Mouse (Mus musculus) right cerebral cortex, postnatal 4 days (tissue): ENCODE measurements around the gene 6430548M08Rik.
A peak's percentile ranks its signal among the peaks of the same experiment; 100 is the strongest.

Experiments
- DNase-seq: peaks from one replicate; pipeline ENCODE4 v3.0.0-alpha.2; 2022

Gene 6430548M08Rik

DNA sequence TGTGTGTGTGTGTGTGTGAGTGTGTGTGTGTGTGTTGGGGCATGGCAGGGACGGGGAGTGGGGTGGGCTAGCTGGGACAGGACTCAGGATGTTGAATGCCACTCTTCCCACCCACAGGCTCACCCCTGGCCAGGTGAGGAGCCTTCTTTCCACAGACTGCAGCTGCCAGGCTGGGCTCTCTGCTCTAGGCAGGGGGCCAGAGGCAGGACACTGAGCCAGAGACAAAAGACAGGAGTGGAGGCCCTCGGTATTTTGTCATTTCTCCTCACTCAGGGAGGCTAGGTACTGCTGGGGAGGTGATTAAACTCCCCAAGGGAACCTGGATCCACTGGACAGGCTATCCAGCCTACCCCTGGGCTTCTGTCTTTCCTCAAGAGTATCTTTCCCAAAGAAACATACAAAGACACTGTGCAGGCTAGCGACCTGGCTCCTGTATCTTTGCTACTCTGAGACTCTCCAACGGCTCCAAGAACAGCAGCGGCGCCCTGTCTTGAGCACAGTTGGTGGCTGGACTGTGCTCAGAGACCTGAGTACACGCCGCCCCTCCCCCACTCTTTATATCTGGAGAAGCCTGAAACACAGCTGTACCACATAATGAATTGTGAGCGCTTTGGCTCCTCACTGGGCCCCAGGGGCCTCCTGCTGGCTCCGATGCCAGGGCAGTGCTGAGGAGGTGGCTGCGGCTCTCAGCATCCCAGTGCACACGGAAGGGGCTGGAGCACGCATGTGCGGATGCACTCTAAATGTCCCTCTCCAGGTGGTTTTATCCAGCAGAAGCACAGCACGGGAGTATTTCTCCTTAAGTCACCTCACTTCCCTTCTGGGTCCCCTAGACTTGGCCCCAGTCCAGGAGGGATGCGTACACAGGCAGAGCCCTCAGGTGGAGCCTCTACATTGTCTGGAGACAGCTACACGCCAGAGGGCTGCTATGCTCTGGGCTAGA lies 71.2 kb downstream of the 6430548M08Rik start:
- DNase-seq = peak; percentile 36

GRCm38 (mm10) chr8:120186454-120186853 lies 72.5 kb downstream of the 6430548M08Rik start:
- DNase-seq = no peak

DNA sequence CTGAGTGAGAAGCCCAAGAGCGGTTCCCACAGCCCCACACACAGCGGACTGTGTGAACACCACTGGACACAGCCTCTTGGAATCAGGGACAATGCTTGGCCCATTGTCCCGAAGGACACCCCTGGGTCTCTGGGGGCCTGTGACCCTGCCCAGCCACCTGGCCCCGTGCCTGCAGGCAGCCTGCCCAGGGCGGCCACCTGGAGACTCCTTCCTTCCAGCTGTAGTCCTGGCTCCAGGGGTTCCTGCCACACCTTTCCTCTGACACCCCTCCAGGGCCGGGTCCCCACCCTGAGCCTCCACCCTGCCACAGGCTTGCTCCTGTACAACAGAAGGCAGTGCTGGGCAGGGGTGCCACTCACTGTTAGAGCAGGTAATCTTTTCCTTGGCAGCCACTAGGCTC lies 74.6 kb downstream of the 6430548M08Rik start:
- DNase-seq = no peak

DNA sequence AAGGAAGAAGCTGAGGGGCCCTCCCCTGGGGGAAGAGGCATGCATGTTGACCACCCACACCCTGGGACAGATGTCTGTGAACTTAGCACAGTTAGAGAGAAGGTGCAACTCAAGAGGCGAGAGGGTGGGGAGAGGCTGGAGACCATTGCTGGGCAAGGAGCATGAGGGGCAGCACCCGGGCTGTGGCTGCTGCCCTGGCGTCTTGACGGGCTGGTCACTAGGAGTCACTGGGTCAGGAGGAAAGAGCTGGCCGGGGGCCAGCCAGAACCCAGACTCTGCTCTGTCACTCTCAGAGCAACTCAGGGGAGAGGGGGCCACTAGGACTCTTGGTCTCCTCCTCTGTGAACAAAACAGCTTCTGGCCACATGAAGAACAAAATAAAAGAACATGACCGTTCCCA lies 75.5 kb downstream of the 6430548M08Rik start:
- DNase-seq = no peak

GRCm38 (mm10) chr8:120190107-120190809 lies 76.3 kb downstream of the 6430548M08Rik start:
- DNase-seq = no peak

DNA sequence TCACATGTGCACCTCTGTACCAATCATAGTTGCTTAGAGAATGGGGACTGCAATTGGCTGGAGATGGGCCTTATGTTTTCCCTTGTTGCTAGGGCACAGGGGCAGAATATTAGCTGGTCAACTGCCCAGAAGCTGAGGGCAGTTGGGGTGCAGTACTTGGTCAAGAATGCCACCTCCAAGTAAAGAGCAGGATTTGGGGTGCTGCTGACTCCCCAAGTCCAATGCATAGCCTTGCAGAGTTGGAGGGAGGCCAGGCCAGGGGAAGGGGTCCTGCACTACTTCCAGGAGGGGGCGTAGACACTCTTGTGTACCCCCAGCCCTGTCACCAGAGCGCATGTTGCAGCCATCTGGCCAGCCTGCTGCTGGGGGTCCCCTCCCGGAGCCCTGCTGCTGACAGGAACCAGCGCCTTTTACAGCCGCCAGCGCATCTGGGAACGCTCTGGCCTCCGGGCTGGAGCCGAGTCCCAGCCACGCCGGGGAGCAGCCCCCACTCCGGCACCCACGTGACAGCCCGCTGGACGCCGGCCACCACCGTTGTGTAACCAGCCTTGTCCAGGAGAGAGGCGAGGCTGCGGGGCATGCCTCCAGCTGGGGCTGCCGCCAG lies 77.0 kb downstream of the 6430548M08Rik start:
- DNase-seq = peak; percentile 80

DNA sequence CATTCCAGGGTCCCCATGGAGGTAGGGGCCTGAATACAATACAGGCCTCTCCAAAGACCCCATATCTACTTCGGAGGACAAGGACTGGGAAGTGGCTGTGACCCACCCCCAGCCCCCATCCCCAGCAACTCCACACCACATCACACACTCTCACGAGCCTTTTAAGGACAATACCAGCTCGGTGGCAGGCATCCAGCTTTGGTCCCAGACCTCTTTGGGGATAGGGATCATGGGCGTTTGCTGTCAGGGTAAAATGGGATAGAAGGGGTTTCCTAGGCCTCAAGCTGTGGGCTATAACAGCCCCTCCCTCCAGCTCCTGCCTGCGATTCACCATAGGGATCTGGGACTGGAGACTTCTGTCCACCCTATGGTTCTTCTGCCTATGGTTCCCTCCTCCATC lies 77.7 kb downstream of the 6430548M08Rik start:
- DNase-seq = no peak

DNA sequence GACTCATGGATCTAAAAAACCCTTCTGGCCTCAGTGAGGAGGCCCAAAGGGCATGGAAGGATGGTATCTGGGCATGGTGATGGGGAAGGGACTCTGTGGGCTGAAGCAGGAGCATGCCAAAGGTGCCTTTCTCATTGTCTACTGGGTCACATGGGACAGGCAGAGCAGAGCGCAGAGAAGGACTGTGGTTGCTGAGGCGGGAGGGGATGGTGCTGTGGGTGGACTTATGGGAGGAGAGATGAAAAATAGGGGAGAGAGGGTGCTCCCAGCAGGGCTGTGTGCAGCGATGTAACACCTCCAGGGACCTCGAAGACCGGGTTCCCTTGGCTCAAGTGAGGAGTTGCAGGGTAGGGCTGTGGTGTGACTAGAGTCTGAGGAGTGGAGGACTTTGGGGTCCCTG lies 78.2 kb downstream of the 6430548M08Rik start:
- DNase-seq = no peak

GRCm38 (mm10) chr8:120201351-120201750 lies 87.4 kb downstream of the 6430548M08Rik start:
- DNase-seq = no peak

DNA sequence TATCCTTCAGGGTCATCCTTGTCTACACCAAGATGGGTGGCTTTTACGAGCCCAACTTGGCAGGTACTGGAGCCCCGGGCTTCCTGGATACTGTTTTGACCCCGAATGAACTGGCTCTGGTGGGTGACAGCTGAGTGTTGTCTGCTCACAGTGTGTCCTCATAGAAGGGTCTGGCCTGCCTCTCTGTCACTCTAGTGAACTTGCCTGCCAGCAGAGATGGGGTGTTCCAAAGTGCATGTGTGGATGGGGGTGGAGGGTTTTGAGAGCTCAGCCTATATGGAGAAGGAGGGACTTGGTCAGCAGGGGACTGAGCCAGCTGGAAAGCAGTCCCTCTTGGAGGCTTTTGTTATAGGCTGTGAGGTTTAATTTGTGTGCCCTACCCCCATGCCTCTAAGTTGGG lies 88.6 kb downstream of the 6430548M08Rik start:
- DNase-seq = no peak

- no peak for DNase-seq
These were observed 90.9 kb downstream of the 6430548M08Rik start for GRCm38 (mm10) chr8:120204736-120205360.

GRCm38 (mm10) chr8:120205916-120206315 lies 92.0 kb downstream of the 6430548M08Rik start:
- no peak for DNase-seq

GRCm38 (mm10) chr8:120207364-120207763 lies 93.4 kb downstream of the 6430548M08Rik start:
- DNase-seq = no peak

DNA sequence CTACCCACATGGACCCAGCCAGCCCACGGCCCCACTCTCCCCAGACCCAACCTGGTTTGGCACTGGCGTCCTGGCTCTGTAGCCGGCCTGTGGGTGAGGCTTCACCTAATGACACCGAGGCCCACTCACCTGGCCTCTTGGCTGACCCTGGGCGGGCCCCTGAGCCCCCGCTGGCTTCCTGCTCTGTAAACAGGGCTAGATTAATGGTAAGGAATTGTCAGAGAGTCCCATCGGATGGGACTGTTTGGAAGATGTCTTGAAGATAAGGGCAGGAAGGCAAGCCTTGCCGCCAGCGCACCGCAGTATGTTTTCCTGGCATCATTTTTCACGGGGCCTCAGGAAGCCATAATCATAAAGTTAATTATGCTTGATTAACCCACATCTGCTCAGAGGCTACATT lies 94.2 kb downstream of the 6430548M08Rik start:
- no peak for DNase-seq

DNA sequence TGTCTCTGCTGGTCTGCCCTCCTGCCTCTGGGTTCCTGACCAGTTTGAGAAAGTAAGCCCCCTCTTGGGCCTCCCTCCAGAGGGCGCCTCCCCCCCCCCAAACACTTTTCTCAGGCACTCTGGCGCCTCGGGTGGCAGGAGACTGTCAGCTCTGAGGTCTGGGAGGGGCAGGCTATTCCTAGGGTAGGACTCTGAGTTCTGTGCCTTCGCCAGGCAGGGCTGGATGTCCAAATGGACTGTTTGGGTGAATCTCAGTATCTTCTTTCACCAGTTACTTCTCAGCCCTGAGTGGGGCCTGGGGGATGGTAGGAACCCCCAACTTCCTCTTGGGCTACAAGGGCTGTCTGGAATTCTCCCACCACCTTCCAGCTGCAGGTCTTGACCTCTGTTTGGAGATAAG lies 97.4 kb downstream of the 6430548M08Rik start:
- DNase-seq = no peak

DNA sequence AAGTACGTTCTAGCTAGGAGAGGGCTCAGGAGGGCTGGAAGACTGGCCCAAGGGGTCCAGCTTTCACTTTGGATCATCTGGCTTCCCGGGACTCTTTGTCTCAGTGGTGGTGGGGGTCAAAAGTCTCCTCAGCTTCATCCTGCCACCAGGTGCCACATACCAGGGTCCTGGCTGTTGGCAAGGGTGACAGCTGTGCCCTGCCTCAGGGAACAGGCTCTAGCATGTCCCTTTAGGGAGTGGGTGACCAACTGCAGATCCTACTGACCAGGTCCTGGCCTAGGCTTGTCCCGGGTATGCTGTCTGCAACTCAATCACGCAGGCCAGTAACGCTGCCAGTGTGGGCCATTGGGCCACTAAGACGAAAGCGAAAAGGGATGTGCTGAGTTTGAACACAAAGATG lies 98.6 kb downstream of the 6430548M08Rik start:
- DNase-seq = no peak

DNA sequence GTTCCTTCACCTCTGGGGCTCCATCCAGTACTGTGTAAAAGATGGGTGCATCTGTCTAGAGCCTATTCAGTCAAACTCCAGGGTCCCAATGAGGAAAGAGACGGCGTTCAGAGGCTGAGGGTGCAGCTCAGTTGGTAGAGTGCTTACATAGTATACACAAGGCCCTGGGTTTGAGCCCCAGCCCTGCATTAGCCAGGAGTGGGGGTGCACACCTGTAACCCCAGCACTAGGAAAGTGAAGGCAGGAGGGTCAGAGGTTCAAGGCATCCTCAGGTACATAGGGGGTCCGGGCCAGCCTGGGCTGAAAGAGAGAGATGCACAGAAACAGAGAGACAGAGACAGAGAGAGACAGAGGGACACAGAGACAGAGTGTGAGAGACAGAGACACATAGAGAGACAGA lies 99.3 kb downstream of the 6430548M08Rik start:
- no peak for DNase-seq

DNA sequence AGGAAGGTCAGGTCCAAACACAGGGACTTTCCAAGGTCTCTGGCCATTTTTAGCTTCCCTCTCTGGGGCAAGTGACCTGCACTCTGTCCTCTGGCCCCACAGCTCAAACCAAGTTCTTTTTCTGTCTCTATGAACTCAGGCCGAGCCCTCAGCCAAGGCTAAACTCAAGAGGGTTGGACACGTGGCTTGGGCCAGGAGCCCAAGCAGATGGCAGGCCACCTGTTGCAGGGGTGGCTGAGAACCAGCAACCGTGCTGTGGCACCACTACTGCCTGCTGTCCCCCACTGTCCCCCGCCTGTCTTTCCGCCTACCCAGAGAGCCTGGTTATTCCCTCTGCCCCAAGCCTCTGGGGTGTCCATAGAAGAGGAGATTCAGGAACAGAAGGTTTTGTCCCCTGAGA lies 100.0 kb downstream of the 6430548M08Rik start:
- DNase-seq = no peak
